14 mouse cellular contexts compared by ENCODE assay signal in genomic region chr9:54474546-54474945, GRCm38 (mm10).
"Had no signal": no experiment of that assay in that cellular context is flagged by ENCODE, and none has a peak within 500 bp of the region (broad histone marks: within the 10 kb centered on the region; RNA-seq: fewer than 3 reads in every experiment).

No protein-coding gene starts in this region.

- H3K9me3 ChIP-seq: kidney, embryonic 15.5 days; liver, embryonic 15.5 days had no signal

- H3K4me1 ChIP-seq: kidney, embryonic 15.5 days had no signal

- H3K27me3 ChIP-seq: kidney, embryonic 15.5 days; liver, embryonic 15.5 days had no signal

- H3K36me3 ChIP-seq: kidney, embryonic 15.5 days; liver, embryonic 15.5 days had no signal

- H3K27ac ChIP-seq: kidney, embryonic 15.5 days; liver, embryonic 15.5 days; stomach, postnatal 0 days had no signal

- DNase-seq: kidney, adult 11 months; kidney, adult 8-10 months; kidney, postnatal 10 days; kidney, postnatal 36 days; layer of hippocampus, adult 9-11 months; lung, adult 2 months; lung, postnatal 14 days; midbrain, embryonic 14.5 days; thymus, adult 2 months; thymus, postnatal 14 days; thymus, postnatal 4 days had no signal

- H3K4me3 ChIP-seq: kidney, embryonic 15.5 days; liver, embryonic 15.5 days had no signal
